Mouse (Mus musculus): ENCODE data around the gene Zfp330. TPM values are rescaled to one million over a fixed set of nuclear protein-coding genes. Genes with fewer than 3 reads are reported as not detected.

Zfp330 gene
- polyA plus RNA-seq, 2 experiments: 22.1 to 24.5 TPM

DNA sequence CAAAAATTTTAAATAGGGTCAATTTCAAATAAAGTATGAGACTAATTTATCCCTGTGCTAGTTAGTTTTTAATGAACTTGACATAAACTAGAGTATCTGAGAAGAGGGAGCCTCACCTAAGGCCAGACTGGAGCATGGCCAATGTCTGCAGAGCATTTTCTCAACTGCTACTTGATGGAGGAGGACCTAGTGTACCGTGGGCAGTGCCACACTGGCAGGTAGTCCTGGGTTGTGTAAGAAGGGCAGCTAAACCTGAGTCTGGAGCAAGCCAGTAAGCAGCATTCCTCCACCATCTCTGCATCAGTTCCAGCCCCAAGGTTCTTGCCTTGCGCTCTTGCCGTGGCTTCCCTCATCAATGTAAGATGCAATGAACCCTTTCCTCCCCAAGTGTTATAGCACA, 3.1 kb downstream of the Zfp330 start:
- H3K4me2 ChIP-seq (ENCODE audit: low read depth): no peak overlapping the region
- peaks cover 2% of the 10 kb centered on the region in 2 experiments; a peak in 2 of 4 replicates for H3K4me1 ChIP-seq (replicated peaks; ENCODE audit: control insufficient read depth in 2 of 2, insufficient read depth in 2 of 2, low read length in 1 of 2)
- peaks cover 26% of the 10 kb centered on the region for H3K36me3 ChIP-seq (replicated peaks; ENCODE audit: control insufficient read depth, insufficient read depth, low read depth)
- ATAC-seq (ENCODE audit: insufficient read depth): no peak
- 86% methylated on average over 3 of the region's 3 CpGs for WGBS (ENCODE audit: insufficient replicate concordance)
- TF ChIP-seq EP300 (IDR thresholded peaks at IDR 0.05; ENCODE audit: low read depth) (no peak), CTCF (IDR thresholded peaks at IDR 0.05; ENCODE audit: low read depth) (no peak)
- no peak overlapping the region for H3K27ac ChIP-seq
- no peaks in the 10 kb centered on the region for H3K27me3 ChIP-seq (ENCODE audit: control insufficient read depth, insufficient read depth, low read length)
- no peaks in the 10 kb centered on the region for H3K9me3 ChIP-seq (ENCODE audit: control insufficient read depth, low read length)
- H3K9ac ChIP-seq (replicated peaks): no peak overlapping the region
- DNase-seq (ENCODE audit: low read depth in 3 of 3, low spot score in 3 of 3): no peak
- no peak overlapping the region for H3K4me3 ChIP-seq (ENCODE audit: insufficient read depth in 1 of 2, low read depth in 2 of 2, low read length in 2 of 2)

DNA sequence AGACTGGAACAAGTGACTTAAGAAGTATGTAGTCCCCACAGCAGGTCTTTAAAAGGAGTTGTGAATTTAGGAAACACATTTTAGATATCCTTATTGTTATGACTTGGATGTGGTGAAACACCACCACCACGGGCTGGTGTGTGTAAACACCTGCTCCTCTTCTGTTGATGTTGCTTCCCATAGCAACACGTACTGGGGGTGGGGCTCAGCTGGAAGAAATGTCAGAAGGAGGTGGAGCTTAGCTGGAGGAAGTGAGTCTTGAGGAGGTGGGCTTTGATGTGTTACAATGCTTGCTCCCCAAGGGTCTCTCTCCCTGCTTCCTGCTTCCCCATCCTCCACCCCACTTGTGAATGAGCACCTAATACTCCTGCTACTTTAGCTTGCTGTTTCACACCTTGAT, 14.9 kb downstream of the Zfp330 start:
- no peak overlapping the region for H3K27ac ChIP-seq
- H3K4me1 ChIP-seq (replicated peaks; ENCODE audit: control insufficient read depth in 2 of 2, insufficient read depth in 2 of 2, low read length in 1 of 2): no peaks in the 10 kb centered on the region
- ATAC-seq (ENCODE audit: insufficient read depth) (no peak), DNase-seq (ENCODE audit: low read depth in 3 of 3, low spot score in 3 of 3) (no peak)
- WGBS (ENCODE audit: insufficient replicate concordance): 30% methylated on average over 2 of the region's 2 CpGs
- H3K36me3 ChIP-seq (replicated peaks; ENCODE audit: control insufficient read depth, insufficient read depth, low read depth): peaks cover 11% of the 10 kb centered on the region
- no peaks in the 10 kb centered on the region for H3K27me3 ChIP-seq (ENCODE audit: control insufficient read depth, insufficient read depth, low read length)
- no peaks in the 10 kb centered on the region for H3K9me3 ChIP-seq (ENCODE audit: control insufficient read depth, low read length)
- no peak overlapping the region for H3K4me3 ChIP-seq (ENCODE audit: insufficient read depth in 1 of 2, low read depth in 2 of 2, low read length in 2 of 2)
- no peak overlapping the region for H3K4me2 ChIP-seq (ENCODE audit: low read depth)
- H3K9ac ChIP-seq (replicated peaks): no peak overlapping the region
- TF ChIP-seq CTCF (IDR thresholded peaks at IDR 0.05; ENCODE audit: low read depth) (no peak), EP300 (IDR thresholded peaks at IDR 0.05; ENCODE audit: low read depth) (no peak)

DNA sequence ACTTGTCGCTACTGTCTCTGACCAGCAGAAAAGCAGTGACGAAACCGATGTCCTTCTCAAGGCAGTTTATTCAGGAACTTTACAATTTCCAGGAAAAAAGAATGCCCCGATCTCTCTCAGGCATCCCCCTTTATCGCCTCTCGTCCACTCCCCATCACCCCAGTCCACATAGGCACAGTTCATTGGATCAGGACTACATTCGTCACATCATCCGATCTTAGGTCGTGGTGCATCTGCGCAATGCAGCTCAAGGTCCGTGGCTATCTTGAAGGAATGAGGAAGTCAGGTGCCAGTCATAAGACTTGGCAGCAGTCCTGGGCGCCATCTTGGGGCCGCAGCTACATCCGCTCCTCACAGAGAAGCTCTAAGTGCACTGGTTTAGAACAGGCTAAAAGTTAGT, 19.0 kb downstream of the Zfp330 start:
- no peak overlapping the region for H3K4me3 ChIP-seq (ENCODE audit: insufficient read depth in 1 of 2, low read depth in 2 of 2, low read length in 2 of 2)
- no peaks in the 10 kb centered on the region for H3K9me3 ChIP-seq (ENCODE audit: control insufficient read depth, low read length)
- WGBS (ENCODE audit: insufficient replicate concordance): 77% methylated on average over 14 of the region's 14 CpGs
- no peak overlapping the region for H3K27ac ChIP-seq
- H3K4me1 ChIP-seq (replicated peaks; ENCODE audit: control insufficient read depth in 2 of 2, insufficient read depth in 2 of 2, low read length in 1 of 2): no peaks in the 10 kb centered on the region
- no peak overlapping the region for H3K4me2 ChIP-seq (ENCODE audit: low read depth)
- no peaks in the 10 kb centered on the region for H3K27me3 ChIP-seq (ENCODE audit: control insufficient read depth, insufficient read depth, low read length)
- H3K9ac ChIP-seq (replicated peaks): no peak overlapping the region
- ATAC-seq (ENCODE audit: insufficient read depth) (no peak), DNase-seq (ENCODE audit: low read depth in 3 of 3, low spot score in 3 of 3) (no peak)
- no peaks in the 10 kb centered on the region for H3K36me3 ChIP-seq (replicated peaks; ENCODE audit: control insufficient read depth, insufficient read depth, low read depth)
- TF ChIP-seq CTCF (IDR thresholded peaks at IDR 0.05; ENCODE audit: low read depth) (no peak), EP300 (IDR thresholded peaks at IDR 0.05; ENCODE audit: low read depth) (no peak)

DNA sequence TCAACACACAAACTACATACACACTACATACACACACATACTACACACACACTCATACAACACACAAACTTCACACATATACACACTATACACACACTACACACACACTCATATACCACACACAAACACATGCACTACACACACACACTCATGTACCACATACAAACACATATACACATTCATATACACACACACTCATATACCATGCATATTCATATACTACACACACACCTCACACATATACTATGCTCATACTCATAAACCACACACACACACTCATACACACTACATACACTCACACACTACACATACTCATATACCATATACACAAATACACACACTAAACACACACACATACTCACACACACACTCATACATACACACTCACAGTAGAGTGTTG, 27.3 kb downstream of the Zfp330 start:
- no peaks in the 10 kb centered on the region for H3K36me3 ChIP-seq (replicated peaks; ENCODE audit: control insufficient read depth, insufficient read depth, low read depth)
- TF ChIP-seq EP300 (IDR thresholded peaks at IDR 0.05; ENCODE audit: low read depth) (no peak), CTCF (IDR thresholded peaks at IDR 0.05; ENCODE audit: low read depth) (no peak)
- no peaks in the 10 kb centered on the region for H3K9me3 ChIP-seq (ENCODE audit: control insufficient read depth, low read length)
- no peaks in the 10 kb centered on the region for H3K27me3 ChIP-seq (ENCODE audit: control insufficient read depth, insufficient read depth, low read length)
- H3K4me1 ChIP-seq (replicated peaks; ENCODE audit: control insufficient read depth in 2 of 2, insufficient read depth in 2 of 2, low read length in 1 of 2): no peaks in the 10 kb centered on the region
- no peak for ATAC-seq (ENCODE audit: insufficient read depth)
- no peak overlapping the region for H3K4me2 ChIP-seq (ENCODE audit: low read depth)
- H3K9ac ChIP-seq (replicated peaks): no peak overlapping the region
- H3K4me3 ChIP-seq (ENCODE audit: insufficient read depth in 1 of 2, low read depth in 2 of 2, low read length in 2 of 2): no peak overlapping the region
- no peak for DNase-seq (ENCODE audit: low read depth in 3 of 3, low spot score in 3 of 3)
- no peak overlapping the region for H3K27ac ChIP-seq

DNA sequence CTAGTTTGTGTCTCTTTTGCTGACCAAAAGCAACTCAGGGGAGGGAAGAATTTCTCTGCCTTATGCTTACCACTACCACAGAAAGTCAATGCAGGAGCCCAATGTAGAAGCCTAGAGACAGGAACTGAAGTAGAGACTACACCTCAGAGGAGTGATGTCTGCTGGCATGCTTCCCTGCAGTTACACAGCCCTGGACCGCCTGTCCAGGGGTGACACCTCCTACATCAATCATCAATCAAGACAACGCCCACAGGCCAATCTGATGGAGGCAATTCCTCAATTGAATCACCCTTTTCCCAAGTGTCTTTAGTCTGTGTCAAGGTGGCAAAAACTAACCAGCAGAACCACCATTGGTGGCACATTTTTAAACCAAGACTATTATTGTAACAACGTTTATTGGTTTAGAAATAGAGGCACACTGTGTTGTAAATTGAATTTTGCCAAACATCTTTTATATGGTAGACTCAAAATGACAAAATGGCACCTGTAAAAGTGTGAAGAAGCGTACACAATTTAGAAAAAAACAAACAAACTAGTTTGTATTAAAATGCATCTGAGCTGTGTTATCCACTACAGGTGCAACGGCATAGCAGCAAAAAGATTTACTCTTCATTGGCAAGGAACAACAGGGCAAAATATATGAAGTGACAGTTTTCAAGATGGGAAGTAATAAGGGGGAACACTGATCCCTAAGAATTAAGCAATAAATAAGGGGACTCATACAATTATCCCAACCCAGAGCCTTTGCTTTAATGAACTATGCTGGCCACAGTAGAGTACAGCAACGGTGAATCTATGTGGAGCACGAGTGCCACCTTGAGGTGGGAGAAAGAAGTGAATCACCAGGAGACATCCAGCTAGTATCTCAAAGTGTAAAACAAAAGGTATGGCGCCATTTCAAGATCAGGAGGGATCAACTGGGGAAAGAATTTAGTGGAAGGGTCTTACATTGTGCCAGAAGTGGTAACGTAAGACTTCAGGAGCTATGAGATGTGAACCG, 29.8 kb downstream of the Zfp330 start:
- TF ChIP-seq CTCF (IDR thresholded peaks at IDR 0.05; ENCODE audit: low read depth) (peak; percentile 67), EP300 (IDR thresholded peaks at IDR 0.05; ENCODE audit: low read depth) (no peak)
- 35% methylated on average over 10 of the region's 10 CpGs for WGBS (ENCODE audit: insufficient replicate concordance)

More for the DNA sequence above, 29.8 kb downstream of the Zfp330 start:
- Histone ChIP-seq H3K9me3 (ENCODE audit: control insufficient read depth, low read length) (no peaks in the 10 kb centered on the region), H3K4me3 (ENCODE audit: insufficient read depth in 1 of 2, low read depth in 2 of 2, low read length in 2 of 2) (no peak overlapping the region), H3K4me2 (ENCODE audit: low read depth) (no peak overlapping the region), H3K9ac (replicated peaks) (no peak overlapping the region), H3K27ac (no peak overlapping the region), H3K4me1 (replicated peaks; ENCODE audit: control insufficient read depth in 2 of 2, insufficient read depth in 2 of 2, low read length in 1 of 2) (no peaks in the 10 kb centered on the region), H3K36me3 (replicated peaks; ENCODE audit: control insufficient read depth, insufficient read depth, low read depth) (no peaks in the 10 kb centered on the region), H3K27me3 (ENCODE audit: control insufficient read depth, insufficient read depth, low read length) (no peaks in the 10 kb centered on the region)
- no peak for ATAC-seq (ENCODE audit: insufficient read depth)
- peak; percentile 7 to 20 (median 13) for DNase-seq (ENCODE audit: low read depth in 3 of 3, low spot score in 3 of 3)

Other genes starting within 250 kb of the Zfp330 start
- 0.19 TPM in 2 replicates for gene Rnf150, start 89.2 kb upstream of the Zfp330 start, polyA plus RNA-seq (2012; rRNA removed)
- gene Rnf150, start 89.2 kb upstream of the Zfp330 start, polyA plus RNA-seq (2014; fragmentation: Nextera tagmentation; extraction: Ambion mirVana): 0.04 and 0.17 TPM in 2 replicates